Mouse (Mus musculus) mouse trophoblast stem cell (cell line): Measurements from ENCODE around the gene Napsa.

Source experiments
- in situ Hi-C, 2 experiments: fragments of 300-500 bp; cut with MseI, MboI; formaldehyde crosslinking; loops; 2 replicates in 1 of 2; 3 replicates in 1 of 2; pipeline ENCODE4 v1.15.1; 2025

Gene Napsa

DNA sequence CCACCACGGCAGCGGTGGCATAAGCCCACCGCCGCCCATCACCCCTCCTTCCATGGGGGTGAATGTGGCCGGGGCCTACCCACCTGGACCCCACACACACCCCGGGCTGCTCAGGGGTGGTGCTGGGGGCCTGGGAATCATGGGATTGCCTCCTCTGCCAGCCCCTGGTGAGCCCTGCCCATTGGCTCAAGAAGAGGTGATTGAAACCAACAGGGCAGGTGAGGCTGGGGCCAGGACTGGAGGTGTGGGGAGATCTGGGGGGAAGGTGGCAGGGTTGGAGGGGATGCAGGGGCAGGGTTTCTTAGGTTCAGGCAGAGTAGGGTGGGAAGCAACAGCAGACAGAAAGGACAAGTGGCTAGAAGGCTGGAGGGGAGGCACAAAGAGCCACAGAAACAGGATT is 23.9 kb downstream of the Napsa start:
- in situ Hi-C loops: no loop called here

- in situ Hi-C loops: no loop called here
These were observed 24.9 kb downstream of the Napsa start for GRCm38 (mm10) chr7:44596996-44597538.

- in situ Hi-C loops: no loop called here
These were observed 25.5 kb downstream of the Napsa start for GRCm38 (mm10) chr7:44597666-44598065.

DNA sequence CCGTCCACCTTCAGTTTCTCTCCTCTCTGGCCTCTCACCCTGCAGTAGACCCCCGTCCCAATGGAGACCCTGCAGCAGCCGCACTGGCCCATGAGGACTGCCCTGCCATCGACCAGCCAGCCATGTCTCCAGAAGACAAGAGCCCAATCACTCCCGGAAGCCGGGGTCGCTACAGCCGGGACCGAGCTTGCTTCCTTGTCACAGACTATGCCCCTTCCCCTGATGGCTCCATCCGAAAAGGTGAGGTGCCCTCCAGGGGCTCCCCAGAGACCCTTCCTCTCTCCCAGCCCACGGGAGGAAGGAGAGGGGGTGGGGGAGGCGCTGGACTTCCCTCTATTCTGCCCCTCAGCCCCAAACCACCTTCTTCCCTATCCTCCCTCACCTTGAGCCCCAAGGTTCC is 26.2 kb downstream of the Napsa start:
- in situ Hi-C loops: no loop called here

DNA sequence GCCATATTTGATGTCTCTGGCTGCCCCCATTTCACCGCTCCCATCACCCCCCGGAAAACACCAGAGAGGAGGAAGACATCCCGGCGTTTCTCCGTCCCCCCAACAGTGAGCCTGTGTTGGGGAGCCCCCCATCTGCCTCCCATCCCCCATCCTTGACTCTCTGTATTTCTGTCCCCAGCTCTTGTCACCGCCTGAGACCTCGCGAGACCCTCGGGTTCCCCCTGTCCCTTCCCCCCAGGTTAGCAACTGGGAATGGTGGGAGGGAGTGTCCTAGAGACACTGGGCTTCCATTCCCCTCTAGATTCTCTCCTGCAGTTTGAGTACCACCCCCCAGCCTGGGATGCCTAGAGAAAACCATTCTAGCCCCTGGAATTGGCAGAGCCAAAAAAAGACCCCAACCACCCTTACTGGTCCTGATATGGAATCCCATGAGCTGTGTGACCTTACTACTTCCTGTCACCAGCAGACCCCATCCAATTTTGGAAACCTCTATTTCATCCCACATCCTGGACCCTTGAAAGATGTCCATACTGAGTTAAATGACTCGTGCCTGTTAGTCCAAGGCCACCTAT is 28.6 kb downstream of the Napsa start:
- in situ Hi-C loops: no loop called here

DNA sequence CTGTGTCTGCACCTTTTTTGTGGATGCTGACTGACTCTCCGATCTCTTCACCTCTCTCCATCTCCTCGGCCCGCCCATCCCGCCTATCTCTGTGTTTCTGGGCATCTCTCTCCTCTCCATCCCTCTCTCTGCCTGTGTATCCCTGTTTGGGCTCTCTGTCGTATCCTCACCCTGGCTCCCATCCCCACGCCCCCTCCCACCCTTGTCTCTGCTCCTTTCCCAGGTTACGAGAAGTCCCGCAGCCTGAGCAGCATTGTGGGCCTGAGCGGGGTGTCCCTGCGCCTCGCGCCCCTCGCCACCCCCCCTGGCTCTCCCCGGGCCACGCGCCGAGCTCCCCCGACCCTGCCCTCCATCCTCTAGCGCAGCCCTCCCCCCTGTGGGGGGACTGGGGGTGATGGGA is 29.5 kb downstream of the Napsa start:
- in situ Hi-C loops: no loop called here

- in situ Hi-C loops: no loop called here
These were observed 30.3 kb downstream of the Napsa start for GRCm38 (mm10) chr7:44602443-44602842.

DNA sequence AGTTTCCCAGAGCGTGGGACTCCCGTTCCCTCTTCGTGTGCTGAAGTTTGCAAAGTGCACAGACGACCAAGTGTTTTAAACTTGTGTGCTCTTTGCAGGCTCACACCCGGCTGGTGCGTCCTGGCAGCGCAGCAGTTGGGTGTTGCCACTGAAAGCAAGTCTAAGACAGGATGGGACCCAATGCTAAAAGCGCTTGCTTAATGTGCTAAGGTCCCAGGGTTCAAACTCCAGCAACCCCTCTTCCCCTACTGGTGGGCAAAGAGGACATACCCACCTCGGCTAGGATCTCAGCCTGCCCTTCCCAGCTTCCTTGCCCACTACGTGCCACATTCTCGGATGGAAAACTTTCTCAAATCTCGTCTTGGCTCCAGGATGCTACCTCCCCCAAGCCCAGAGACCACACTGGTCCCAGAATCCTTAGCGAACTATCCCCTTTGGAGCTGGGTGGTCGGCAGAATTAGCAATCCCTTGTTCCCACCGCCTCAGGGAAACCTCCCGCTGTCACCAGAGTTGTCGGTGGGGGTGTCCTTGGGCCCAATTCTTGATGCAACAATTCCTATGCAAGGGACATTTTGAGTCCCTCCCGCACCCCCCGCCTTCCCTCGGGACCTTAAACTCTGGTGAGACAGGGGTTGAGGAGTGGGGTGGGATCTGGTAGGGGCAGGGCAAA is 31.1 kb downstream of the Napsa start:
- in situ Hi-C loops: no loop called here

- in situ Hi-C loops: no loop called here
These were observed 32.0 kb downstream of the Napsa start for GRCm38 (mm10) chr7:44604139-44604606.

DNA sequence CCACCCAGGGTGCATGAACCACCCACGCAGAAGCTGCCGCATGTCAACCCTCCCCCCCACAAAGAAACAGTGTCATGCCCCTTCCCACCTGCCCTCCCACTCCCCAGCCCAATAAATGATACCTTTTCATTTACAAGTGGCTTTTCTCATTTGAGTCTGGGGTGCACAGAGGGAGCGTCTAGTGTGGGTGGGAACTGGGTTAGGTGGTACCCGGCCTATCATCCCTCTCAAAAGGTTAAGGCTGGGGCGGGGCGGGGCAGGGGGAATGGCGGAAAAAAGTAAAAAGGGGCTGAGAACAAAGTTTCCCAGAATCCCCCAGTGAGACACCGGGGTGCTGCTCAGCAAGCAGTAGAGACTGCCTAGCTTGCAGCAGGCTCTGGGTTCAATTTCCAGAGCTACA is 32.4 kb downstream of the Napsa start:
- in situ Hi-C loops: no loop called here

DNA sequence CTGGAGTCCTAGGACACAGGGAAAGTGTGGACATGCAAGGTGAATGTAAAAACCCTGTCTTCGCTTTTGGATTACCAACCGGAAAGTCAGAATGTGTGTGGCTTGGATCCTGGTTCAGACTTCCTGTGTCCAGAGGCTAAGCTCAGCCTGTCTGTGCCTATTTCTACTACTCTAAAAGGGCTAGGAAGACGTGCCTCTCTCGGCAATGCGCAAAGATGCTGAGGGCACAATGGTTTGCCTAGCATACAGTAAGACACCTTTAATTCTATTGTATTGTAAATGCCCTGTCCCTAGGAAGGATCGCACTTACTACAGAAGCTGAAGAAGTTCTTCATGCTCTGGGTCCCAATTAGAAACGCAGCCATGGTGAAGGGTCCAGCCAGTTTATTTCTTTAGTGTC is 33.3 kb downstream of the Napsa start:
- in situ Hi-C loops: no loop called here

DNA sequence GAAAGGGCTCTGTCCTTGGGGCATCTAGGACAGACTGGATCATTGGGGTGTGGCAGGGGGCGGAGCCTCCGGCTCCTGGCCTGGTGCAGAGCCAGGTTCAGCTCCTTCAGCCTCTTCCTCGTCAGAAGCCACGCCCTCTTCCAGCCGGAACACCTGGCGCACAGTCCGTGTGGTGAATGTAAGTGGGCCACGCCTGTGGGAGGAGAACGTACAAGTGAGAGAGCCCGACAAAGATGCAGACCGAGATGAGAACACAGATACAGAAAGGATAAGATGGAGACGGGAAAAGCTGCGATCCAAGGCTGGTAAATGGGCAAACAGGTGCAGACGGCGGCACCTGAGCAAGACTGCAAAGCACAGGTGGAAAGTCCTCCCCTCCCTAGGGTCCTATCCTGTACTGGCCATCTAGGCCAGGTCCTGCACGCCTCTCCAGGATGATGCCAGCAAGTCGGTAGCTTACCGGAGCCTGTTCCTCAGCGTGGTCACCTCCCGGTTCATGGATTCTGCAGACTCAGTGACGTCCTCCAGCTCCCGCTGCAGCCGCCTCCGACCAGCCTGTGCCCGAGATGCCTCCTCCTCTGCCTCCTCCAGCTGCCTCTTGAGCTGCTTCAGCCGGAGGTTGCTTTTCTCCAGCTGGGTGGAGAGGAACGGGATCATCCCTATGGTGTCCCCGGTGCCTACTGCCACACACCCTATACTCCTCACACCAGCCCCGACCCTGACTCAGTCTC is 34.2 kb downstream of the Napsa start:
- in situ Hi-C loops: no loop called here

DNA sequence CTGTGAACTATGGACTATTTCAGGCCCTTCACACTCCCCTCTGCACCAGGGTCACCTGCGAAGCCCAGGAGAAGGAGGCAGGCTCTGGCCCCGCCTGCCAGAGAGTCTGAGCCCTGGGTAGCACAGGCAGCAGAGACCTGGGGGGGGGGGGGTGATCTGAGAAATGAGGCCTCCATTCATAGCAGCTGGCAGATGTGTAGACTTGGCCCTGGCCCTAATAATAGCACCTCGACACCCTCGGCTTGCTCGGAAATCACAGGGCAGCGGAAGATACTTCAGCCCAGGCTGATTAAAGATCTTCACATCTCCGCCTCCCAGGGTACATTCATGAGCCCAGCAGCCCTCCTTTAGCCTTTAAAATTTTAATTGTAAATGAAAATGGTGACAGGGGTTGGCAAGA is 40.0 kb downstream of the Napsa start:
- in situ Hi-C loops: no loop called here

DNA sequence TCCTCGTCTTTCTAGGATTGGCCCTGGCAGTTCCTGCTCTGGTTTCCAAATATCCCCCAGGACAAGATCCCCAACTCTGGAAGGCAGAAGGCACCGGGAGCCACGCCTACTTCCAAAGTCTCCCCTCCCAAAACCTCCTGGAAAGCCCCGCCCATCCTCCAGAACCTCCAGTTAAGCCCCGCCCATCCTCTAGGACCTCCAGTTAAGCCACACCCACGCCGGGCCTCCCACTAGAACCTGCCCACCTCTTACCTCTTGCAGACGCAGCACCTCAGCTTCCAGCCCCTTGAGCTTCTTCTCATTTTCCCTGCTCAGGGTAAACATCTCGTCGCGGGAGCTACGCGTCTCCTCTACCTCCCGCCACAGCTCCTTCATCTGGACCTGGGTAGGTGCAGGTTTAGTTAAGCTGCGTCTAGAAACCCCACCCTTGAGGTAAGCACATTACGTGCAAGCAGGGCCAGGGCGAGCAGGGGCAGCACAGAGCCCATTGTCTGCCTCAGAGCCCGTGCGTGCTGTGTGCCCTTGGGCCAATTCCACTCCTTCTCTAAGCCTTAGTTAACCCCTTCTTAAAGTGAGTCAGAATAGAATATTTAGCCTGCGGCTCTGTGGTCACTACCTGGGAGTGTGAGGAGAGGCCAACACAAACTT is 42.0 kb downstream of the Napsa start:
- in situ Hi-C loops: no loop called here

- in situ Hi-C loops: no loop called here
These were observed 43.1 kb downstream of the Napsa start for GRCm38 (mm10) chr7:44615309-44615708.

- in situ Hi-C loops: no loop called here
These were observed 43.8 kb downstream of the Napsa start for GRCm38 (mm10) chr7:44615987-44616386.

- in situ Hi-C loops: no loop called here
These were observed 44.9 kb downstream of the Napsa start for GRCm38 (mm10) chr7:44617059-44617458.

DNA sequence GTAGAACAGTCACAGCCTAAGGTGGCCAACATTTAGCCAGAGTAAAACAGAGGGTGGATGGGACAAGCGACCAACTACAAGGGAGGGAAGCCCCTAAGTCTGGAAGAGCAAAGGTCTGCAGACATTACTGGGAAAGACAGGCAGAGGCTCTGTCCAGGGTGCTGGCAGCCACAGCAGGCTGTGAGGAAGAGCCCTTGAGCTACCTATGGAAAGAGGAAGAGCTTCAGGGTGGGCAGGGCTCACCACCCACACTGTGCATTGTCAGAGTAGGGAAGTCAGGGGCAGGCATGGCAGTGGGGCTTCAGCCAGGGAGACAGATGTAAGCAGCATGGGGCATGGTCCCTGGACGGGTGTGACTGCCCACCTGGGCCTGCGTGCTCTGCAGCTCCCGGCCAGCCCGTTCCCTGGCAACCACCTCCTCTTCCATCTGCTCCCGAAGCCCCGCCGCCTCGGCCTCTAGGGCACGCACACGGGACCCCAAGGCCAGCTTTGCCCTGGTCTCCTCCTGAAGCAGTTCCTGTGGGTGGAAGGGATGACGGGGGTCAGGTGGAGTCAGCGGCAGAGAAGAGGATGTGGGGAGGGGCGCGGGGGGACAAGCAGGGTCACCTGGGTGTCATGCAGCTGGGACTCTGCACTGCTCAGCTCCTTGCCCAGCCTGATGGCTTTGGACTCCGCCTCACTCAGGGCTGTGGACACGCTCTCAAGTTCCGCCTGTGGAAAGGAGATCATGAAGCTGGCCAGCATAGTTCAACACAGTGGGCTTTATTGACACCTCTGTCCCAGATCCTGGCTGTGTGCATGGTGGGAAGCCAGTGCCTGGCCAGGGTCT is 51.7 kb downstream of the Napsa start:
- in situ Hi-C loops: no loop called here

- in situ Hi-C loops: no loop called here
These were observed 52.3 kb downstream of the Napsa start for GRCm38 (mm10) chr7:44624543-44624826.

DNA sequence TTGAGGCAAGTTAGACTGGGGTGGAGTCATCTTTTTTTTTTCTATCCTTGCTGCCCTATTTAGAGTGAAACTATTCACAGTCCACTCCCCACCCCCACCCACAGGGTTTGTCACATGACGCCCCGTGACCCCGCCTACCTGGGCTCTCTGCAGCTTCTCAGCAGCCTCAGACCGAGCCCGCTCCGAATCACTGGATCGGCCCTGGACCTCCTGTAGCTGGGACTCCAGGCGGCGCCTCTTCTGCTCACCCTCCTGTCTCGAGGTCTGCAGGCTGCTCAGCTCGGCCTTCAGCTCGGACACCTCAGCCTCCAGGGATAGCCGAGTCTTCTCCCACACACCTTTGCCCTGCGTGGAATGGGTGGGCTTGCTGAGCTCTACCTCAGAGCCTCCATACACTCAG is 52.6 kb downstream of the Napsa start:
- in situ Hi-C loops: no loop called here

DNA sequence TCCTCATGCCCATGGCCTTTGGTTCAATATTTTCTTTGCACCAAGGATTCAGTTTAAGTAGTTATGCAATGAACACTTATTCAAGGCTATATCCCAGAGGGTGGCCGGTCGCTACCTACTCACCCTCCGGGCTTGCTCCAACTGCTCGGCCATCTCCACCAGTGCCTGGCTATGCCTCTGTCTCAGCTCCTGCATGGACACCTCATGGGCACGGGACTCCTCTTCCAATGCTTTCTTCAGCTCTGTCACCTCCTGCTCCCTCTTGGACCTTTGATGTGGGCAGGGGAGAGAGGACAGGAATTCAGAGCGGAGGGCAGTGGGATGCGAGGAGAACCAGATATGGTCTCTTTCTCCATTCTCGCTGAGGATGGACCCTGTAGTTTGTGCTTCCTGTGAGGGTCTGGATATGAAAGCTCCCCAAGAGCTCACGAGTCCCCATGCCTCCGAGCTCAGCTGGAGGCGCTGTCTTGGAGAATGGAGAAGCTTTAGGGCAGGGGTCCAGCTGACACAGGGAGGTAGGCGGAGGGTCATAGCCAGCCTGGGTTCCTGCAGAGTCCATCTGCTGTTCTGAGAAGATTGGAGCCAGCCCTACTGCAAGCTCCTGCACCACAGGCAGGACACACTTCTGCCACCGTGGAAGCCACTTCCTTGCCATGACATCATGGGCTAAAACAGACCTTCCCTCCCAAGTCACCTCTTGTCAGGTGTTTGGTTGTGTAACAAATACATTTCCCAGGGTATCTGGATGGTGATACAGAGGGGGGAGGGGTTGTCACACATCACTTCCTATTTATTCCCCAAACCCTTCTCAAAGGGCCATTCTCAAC is 53.3 kb downstream of the Napsa start:
- in situ Hi-C loops: no loop called here
